In genomic region chr9:108460319-108461178, GRCm38 (mm10) we compare ENCODE assay signal across 8 mouse cellular contexts. TPM values are rescaled to one million over a fixed set of nuclear protein-coding genes. Genes with fewer than 3 reads are reported as not detected.
A peak's percentile ranks its signal among the peaks of the same experiment; 100 is the strongest.
DNase-seq lines count a peak whose midpoint lies in the region; ATAC-seq lines count a peak whose summit lies in the region.

Ccdc71 (plus strand) TSS chr9:108460527.

- peak; percentile 88 for ATAC-seq in intestine, embryonic 15.5 days
- ATAC-seq in megakaryocyte-erythroid progenitor cell, adult 5-6 weeks (replicated peaks; ENCODE audit: low FRiP score, low TSS enrichment, poor library complexity, severe bottlenecking), result peak; percentile 78

- H3K9me3 ChIP-seq in intestine, embryonic 15.5 days, result no peaks in the 10 kb centered on the region

- H3K4me3 ChIP-seq in intestine, embryonic 15.5 days (replicated peaks), result peak within 1 kb of the TSS; percentile 84

- H3K9ac ChIP-seq in intestine, embryonic 15.5 days, result peak within 1 kb of the TSS; percentile 87

- peaks cover 29% of the 10 kb centered on the region for H3K4me1 ChIP-seq in intestine, embryonic 15.5 days (replicated peaks)

- peak within 1 kb of the TSS; percentile 96 for H3K27ac ChIP-seq in intestine, embryonic 15.5 days

- no peaks in the 10 kb centered on the region for H3K27me3 ChIP-seq in intestine, embryonic 15.5 days (replicated peaks)

- H3K36me3 ChIP-seq in intestine, embryonic 15.5 days, result peaks cover 23% of the 10 kb centered on the region

- intact Hi-C loops in left cerebral cortex, postnatal 14 days (cut with DNase I), result no loop called here

- peak within 1 kb of the TSS; percentile 86 for H3K4me2 ChIP-seq in intestine, embryonic 15.5 days (replicated peaks)

- under 1% methylated on average over 52 of the region's 52 CpGs for WGBS in intestine, embryonic 15.5 days

- peak; percentile 91 for DNase-seq in adrenal gland, adult 2 months
- peak; percentile 77 for DNase-seq in embryo, embryonic 11.5 days (ENCODE audit: low read depth, low spot score)
- DNase-seq in gastrocnemius, postnatal 4 days (ENCODE audit: low spot score in 2 of 2), result peak; percentile 77 to 83
- DNase-seq in left cerebral cortex, postnatal 14 days (ENCODE audit: low spot score in 2 of 2), result peak; percentile 89 to 92
- DNase-seq in right cerebral cortex, postnatal 14 days, result peak; percentile 89
- DNase-seq in urinary bladder, postnatal 36 days (ENCODE audit: low spot score in 2 of 2), result peak; percentile 76 to 86

RNA-seq across cellular contexts. Expression of gene Ccdc71, which starts in this region (rescaled TPM):
- 10 to 100 TPM; 27.8 to 46.5 TPM for total RNA-seq in adrenal gland, adult 2 months (2021)
- polyA plus RNA-seq in adrenal gland, adult 2 months (2012; rRNA removed), result 23.0 and 28.1 TPM in 2 replicates
- 10 to 100 TPM; 27.0 to 31.3 TPM for total RNA-seq in gastrocnemius, postnatal 4 days (2021)
- 51.2 and 53.9 TPM in 2 replicates for polyA plus RNA-seq in intestine, embryonic 15.5 days (2015; fragmentation: Nextera tagmentation; extraction: Ambion mirVana)
- total RNA-seq in left cerebral cortex, postnatal 14 days (2021), result 10 to 100 TPM; 38.3 to 40.2 TPM
- total RNA-seq in megakaryocyte-erythroid progenitor cell, adult 5-6 weeks (2014; fragmentation: Nextera tagmentation), result 19.6 and 42.3 TPM in 2 replicates
- 13.2 and 13.6 TPM in 2 replicates for total RNA-seq in megakaryocyte-erythroid progenitor cell, adult 5-6 weeks (2017)

Comparison
In these comparisons a context has a peak if more than half of its experiments do, and no peak if none do; other contexts are left out.
1. Peak in every context shown above with its lines: DNase-seq, ATAC-seq, H3K4me3 ChIP-seq and H3K27ac ChIP-seq.